Comparison of ENCODE assay signal across 8 mouse cellular contexts in genomic region chr1:150873231-150873630, GRCm38 (mm10).
DNase-seq lines count a peak whose midpoint lies in the region.

No protein-coding gene starts in this region.

- DNase-seq in left cerebral cortex, postnatal 4 days, result peak; percentile 13
- DNase-seq in left cerebral cortex, postnatal 36 days (ENCODE audit: low spot score in 2 of 2), result no peak
- peak; percentile 80 to 87 for DNase-seq in cerebellum, postnatal 25 days
- DNase-seq in heart, postnatal 36 days, result peak; percentile 40 to 47
- peak; percentile 16 for DNase-seq in mesoderm, embryonic 11.5 days (ENCODE audit: low read depth, low spot score)
- no peak for DNase-seq in B cell, adult 2 months
- no peak for DNase-seq in T-cell, adult 2 months (ENCODE audit: low spot score)
- DNase-seq in thymus, postnatal 25 days, result no peak

- intact Hi-C loops in left cerebral cortex, postnatal 4 days (cut with DNase I), result no loop called here
- intact Hi-C loops in left cerebral cortex, postnatal 36 days (cut with DNase I), result no loop called here
- intact Hi-C loops in heart, postnatal 36 days (cut with DNase I), result loop anchor here (2.0 kb wide), 1 partner anchor 14 kb away; no protein-coding TSS in a partner anchor

Comparison
In these comparisons a context has a peak if more than half of its experiments do, and no peak if none do; other contexts are left out.
1. DNase-seq: peak in left cerebral cortex, postnatal 4 days (single experiment), cerebellum, postnatal 25 days (2 of 2), heart, postnatal 36 days (2 of 2) and mesoderm, embryonic 11.5 days (single experiment); none in left cerebral cortex, postnatal 36 days (0 of 2), B cell, adult 2 months (0 of 2), T-cell, adult 2 months (single experiment) and thymus, postnatal 25 days (single experiment).